In genomic region chr15:84280309-84280708, GRCm38 (mm10) we compare ENCODE assay signal across 29 mouse cellular contexts. TPM values are rescaled to one million over a fixed set of nuclear protein-coding genes. Genes with fewer than 3 reads are reported as not detected.
DNase-seq lines count a peak whose midpoint lies in the region; ATAC-seq and TF ChIP-seq lines count a peak whose summit lies in the region.
"Had no signal": no experiment of that assay in that cellular context is flagged by ENCODE, and none has a peak within 500 bp of the region (broad histone marks: within the 10 kb centered on the region; RNA-seq: fewer than 3 reads in every experiment).

No protein-coding gene starts in this region.

- TF ChIP-seq CTCF in C2C12 (IDR thresholded peaks at IDR 0.05; ENCODE audit: control insufficient read depth, insufficient read depth, insufficient read length): no peak

- H3K27me3 ChIP-seq in hindbrain, embryonic 10.5 days (ENCODE audit: insufficient read depth, poor library complexity, severe bottlenecking): no peaks in the 10 kb centered on the region
- no peaks in the 10 kb centered on the region for H3K27me3 ChIP-seq in hindbrain, embryonic 13.5 days
- H3K27me3 ChIP-seq in C2C12 (ENCODE audit: control insufficient read depth, insufficient read depth, insufficient read length) (no peaks in the 10 kb centered on the region), myocyte (ENCODE audit: control insufficient read depth, insufficient read depth, insufficient read length) (no peaks in the 10 kb centered on the region)
- H3K27me3 ChIP-seq: intestine, embryonic 15.5 days; limb, embryonic 15.5 days; liver, embryonic 13.5 days; neural tube, embryonic 15.5 days had no signal

- H3ac ChIP-seq in C2C12 (ENCODE audit: control insufficient read depth, insufficient read length, low read depth) (peak overlapping the region; percentile 40), myocyte (ENCODE audit: control insufficient read depth, insufficient read length) (no peak overlapping the region)

- H3K9me3 ChIP-seq in hindbrain, embryonic 10.5 days: no peaks in the 10 kb centered on the region
- no peaks in the 10 kb centered on the region for H3K9me3 ChIP-seq in hindbrain, embryonic 13.5 days
- H3K9me3 ChIP-seq: intestine, embryonic 15.5 days; limb, embryonic 10.5 days; limb, embryonic 15.5 days; liver, embryonic 13.5 days; midbrain, embryonic 12.5 days had no signal

- peak overlapping the region; percentile 45; the same call in 1 of the 2 replicates for H3K27ac ChIP-seq in hindbrain, embryonic 10.5 days
- H3K27ac ChIP-seq in hindbrain, embryonic 13.5 days: no peak overlapping the region
- H3K27ac ChIP-seq: hindbrain, postnatal 0 days; intestine, embryonic 15.5 days; kidney, postnatal 0 days; limb, embryonic 10.5 days; limb, embryonic 15.5 days; liver, embryonic 13.5 days; midbrain, embryonic 12.5 days; neural tube, embryonic 15.5 days had no signal

- H3K79me3 ChIP-seq in C2C12 (ENCODE audit: low read depth): peaks cover 3% of the 10 kb centered on the region

- no peak overlapping the region for H3K4me3 ChIP-seq in hindbrain, embryonic 10.5 days
- H3K4me3 ChIP-seq in hindbrain, embryonic 13.5 days: no peak overlapping the region
- H3K4me3 ChIP-seq in C2C12 (ENCODE audit: insufficient read depth, poor library complexity, severe bottlenecking) (no peak overlapping the region), myocyte (no peak overlapping the region)
- H3K4me3 ChIP-seq: intestine, embryonic 15.5 days; limb, embryonic 10.5 days; limb, embryonic 15.5 days; liver, embryonic 13.5 days; midbrain, embryonic 12.5 days; neural tube, embryonic 15.5 days had no signal

- peaks cover 28% of the 10 kb centered on the region for H3K4me1 ChIP-seq in hindbrain, embryonic 10.5 days (replicated peaks)
- H3K4me1 ChIP-seq in hindbrain, embryonic 13.5 days (replicated peaks): peaks cover 25% of the 10 kb centered on the region
- H3K4me1 ChIP-seq: intestine, embryonic 15.5 days; limb, embryonic 15.5 days; liver, embryonic 13.5 days; midbrain, embryonic 12.5 days had no signal

- H3K36me3 ChIP-seq in hindbrain, embryonic 10.5 days: peaks cover 15% of the 10 kb centered on the region
- H3K36me3 ChIP-seq in hindbrain, embryonic 13.5 days: no peaks in the 10 kb centered on the region
- H3K36me3 ChIP-seq in C2C12 (ENCODE audit: control insufficient read depth, insufficient read depth) (peaks cover 78% of the 10 kb centered on the region), myocyte (ENCODE audit: control insufficient read depth, insufficient read depth) (peaks cover 41% of the 10 kb centered on the region)
- H3K36me3 ChIP-seq: G1E; intestine, embryonic 15.5 days; limb, embryonic 15.5 days; liver, embryonic 13.5 days; midbrain, embryonic 12.5 days; neural tube, embryonic 15.5 days had no signal

- no peak overlapping the region for H3K4me2 ChIP-seq in hindbrain, embryonic 13.5 days
- H3K4me2 ChIP-seq in myocyte (ENCODE audit: low read depth): peak overlapping the region; percentile 71
- H3K4me2 ChIP-seq: intestine, embryonic 15.5 days; limb, embryonic 15.5 days; liver, embryonic 13.5 days; midbrain, embryonic 12.5 days; neural tube, embryonic 15.5 days had no signal

- no peak overlapping the region for H3K9ac ChIP-seq in hindbrain, embryonic 13.5 days
- H3K9ac ChIP-seq: intestine, embryonic 15.5 days; limb, embryonic 15.5 days; liver, embryonic 13.5 days; midbrain, embryonic 12.5 days; neural tube, embryonic 15.5 days had no signal

- no peak for ATAC-seq in hindbrain, embryonic 13.5 days (ENCODE audit: low FRiP score)
- ATAC-seq in common myeloid progenitor, adult 5-6 weeks (replicated peaks; ENCODE audit: low read depth, poor library complexity, severe bottlenecking): peak; percentile 70
- ATAC-seq: activated CD4-positive, CD25-positive, alpha-beta regulatory T cell, adult 4 months; forebrain, embryonic 16.5 days; hindbrain, postnatal 0 days; intestine, embryonic 15.5 days had no signal

- no peak for DNase-seq in hindbrain, embryonic 10.5 days (ENCODE audit: low spot score)
- DNase-seq in kidney, postnatal 36 days: no peak
- DNase-seq in adrenal gland, adult 2 months: no peak
- no peak for DNase-seq in cerebellum, adult 18-20 months
- DNase-seq: B cell, adult 2 months; cerebellum, adult 11 months; cerebellum, adult 9-11 months; heart, postnatal 14 days; layer of hippocampus, postnatal 36 days; liver, embryonic 13.5 days; lung, adult 18-20 months; lung, postnatal 10 days; retina, postnatal 1 day; right cerebral cortex, postnatal 14 days; thymus, postnatal 14 days had no signal

- TF ChIP-seq POLR2A in myocyte (IDR thresholded peaks at IDR 0.05; ENCODE audit: insufficient read length, low read depth): no peak

- WGBS in hindbrain, embryonic 10.5 days: 89% methylated on average over 8 of the region's 8 CpGs
- 84% methylated on average over 8 of the region's 8 CpGs for WGBS in hindbrain, embryonic 13.5 days

- peaks cover 26% of the 10 kb centered on the region for H3K79me2 ChIP-seq in C2C12 (ENCODE audit: control insufficient read depth, insufficient read depth)
- no peaks in the 10 kb centered on the region for H3K79me2 ChIP-seq in myocyte (ENCODE audit: control insufficient read depth, insufficient read depth)

TF ChIP-seq in C2C12, 6 proteins besides CTCF, POLR2A, EP300 and RAD21:
- TF ChIP-seq MAX (IDR thresholded peaks at IDR 0.05) (peak; percentile 7), FOSL1 (IDR thresholded peaks at IDR 0.05; ENCODE audit: insufficient read depth, low read length, poor library complexity, severe bottlenecking) (no peak)

TF ChIP-seq in myocyte, 11 proteins besides CTCF, POLR2A, EP300 and RAD21:
- TF ChIP-seq REST (IDR thresholded peaks at IDR 0.05; ENCODE audit: insufficient read depth, insufficient read length): no peak
- TF ChIP-seq TCF12 (IDR thresholded peaks at IDR 0.05; ENCODE audit: insufficient read depth, poor library complexity, severe bottlenecking): no peak
- TF ChIP-seq MYOG (IDR thresholded peaks at IDR 0.05; ENCODE audit: control insufficient read depth in 1 of 3, insufficient read depth in 1 of 3, insufficient read length in 2 of 3, low read depth in 2 of 3): no peak
- no peak for TF ChIP-seq USF1 (IDR thresholded peaks at IDR 0.05; ENCODE audit: low read depth)
- TF ChIP-seq SRF (IDR thresholded peaks at IDR 0.05; ENCODE audit: control insufficient read depth, insufficient read length, low read depth): no peak
- TF ChIP-seq MYOD1 (IDR thresholded peaks at IDR 0.05; ENCODE audit: control insufficient read depth in 1 of 3, insufficient read length in 2 of 3, low read depth in 2 of 3): no peak

RNA-seq across cellular contexts. Expression of gene Parvg, which starts 43.5 kb away (rescaled TPM):
- polyA plus RNA-seq in hindbrain, embryonic 10.5 days (2016; fragmentation: Nextera tagmentation; extraction: Ambion mirVana): 1.1 TPM in 2 replicates
- polyA plus RNA-seq in hindbrain, embryonic 13.5 days (2015; fragmentation: Nextera tagmentation; extraction: Ambion mirVana): 0.92 and 1.1 TPM in 2 replicates
- polyA plus RNA-seq in C2C12 (2012; fragmentation: generic; extraction: Trizol) (0.09 TPM), myocyte (2012; fragmentation: generic; extraction: Trizol) (0.95 TPM)
- total RNA-seq in common myeloid progenitor, adult 5-6 weeks (2017): 172 and 201 TPM in 2 replicates
- total RNA-seq in adrenal gland, adult 2 months (2021): 1 to 10 TPM; 2.8 to 3.9 TPM
- polyA plus RNA-seq in adrenal gland, adult 2 months (2012; rRNA removed): 1.7 and 2.1 TPM in 2 replicates
- total RNA-seq: G1E had no signal

RNA-seq across cellular contexts. Expression of gene Parvb, which starts 48.5 kb away (rescaled TPM):
- 7.1 and 7.6 TPM in 2 replicates for polyA plus RNA-seq in hindbrain, embryonic 10.5 days (2016; fragmentation: Nextera tagmentation; extraction: Ambion mirVana)
- 3.9 and 4.5 TPM in 2 replicates for polyA plus RNA-seq in hindbrain, embryonic 13.5 days (2015; fragmentation: Nextera tagmentation; extraction: Ambion mirVana)
- 103 TPM for polyA plus RNA-seq in C2C12 (2012; fragmentation: generic; extraction: Trizol)
- 1.3 and 4.2 TPM in 2 replicates for total RNA-seq in common myeloid progenitor, adult 5-6 weeks (2017)
- polyA plus RNA-seq in myocyte (2012; fragmentation: generic; extraction: Trizol): 86.2 TPM
- 10 to 100 TPM; 17.5 to 19.2 TPM for total RNA-seq in adrenal gland, adult 2 months (2021)
- polyA plus RNA-seq in adrenal gland, adult 2 months (2012; rRNA removed): 8.3 and 9.4 TPM in 2 replicates
